Mouse (Mus musculus) embryonic facial prominence, embryonic 13.5 days (tissue): ENCODE data around the gene Arhgap28. TPM values are rescaled to one million over a fixed set of nuclear protein-coding genes. Genes with fewer than 3 reads are reported as not detected.

ENCODE experiments used
- ATAC-seq: fragments of 200-750 bp; cut with Nextera tagmentation; 2 replicates; pipeline ENCODE4 v1.8.0; 2017; ENCODE audit warnings: low read depth; ENCODE audit not compliant: insufficient number of reproducible peaks, insufficient read depth, low FRiP score, low TSS enrichment
- H3K27ac ChIP-seq: fragments of 300-500 bp; sonication (generic); 2 replicates; pipeline ENCODE4 v1.5.1; 2015; ENCODE audit warnings: moderate library complexity, mild to moderate bottlenecking, inconsistent platforms
- H3K27me3 ChIP-seq: fragments of 300-500 bp; sonication (generic); 2 replicates; pipeline ENCODE4 v1.6.1; 2015; ENCODE audit warnings: mild to moderate bottlenecking, inconsistent platforms
- H3K36me3 ChIP-seq: fragments of 300-500 bp; sonication (generic); 2 replicates; pipeline ENCODE4 v1.6.1; 2015; ENCODE audit warnings: mild to moderate bottlenecking, inconsistent platforms
- H3K4me1 ChIP-seq: fragments of 300-500 bp; sonication (generic); 2 replicates; pipeline ENCODE4 v1.6.1; 2015; ENCODE audit warnings: inconsistent platforms
- H3K4me2 ChIP-seq: fragments of 300-500 bp; sonication (generic); 2 replicates; pipeline ENCODE4 v1.6.1; 2015; ENCODE audit warnings: moderate library complexity, mild to moderate bottlenecking, inconsistent platforms
- H3K4me3 ChIP-seq: fragments of 300-500 bp; sonication (generic); 2 replicates; pipeline ENCODE4 v1.5.1; 2015; ENCODE audit warnings: mild to moderate bottlenecking, inconsistent platforms
- H3K9ac ChIP-seq: fragments of 300-500 bp; sonication (generic); 2 replicates; pipeline ENCODE4 v1.6.1; 2015; ENCODE audit warnings: mild to moderate bottlenecking, inconsistent platforms
- H3K9me3 ChIP-seq: fragments of 300-500 bp; sonication (generic); 2 replicates; pipeline ENCODE4 v1.6.1; 2016; ENCODE audit warnings: inconsistent platforms
- WGBS: fragments of 180-500 bp; shearing (Covaris S2); methylation state at CpG from one replicate; pipeline ENCODE4 v1.1.7; 2015; ENCODE audit warnings: mixed read lengths; 5-methylcytosine and 5-hydroxymethylcytosine counted together
- polyA plus RNA-seq: library from polyadenylated mRNA; unstranded; fragments of >200 nt; fragmentation: Nextera tagmentation; extraction: Ambion mirVana; gene quantifications from 2 replicates; pipeline ENCODE4 v1.2.1, GENCODE M21; 2015

The Arhgap28 gene
- polyA plus RNA-seq, 1 experiment from 2014 or later: 56.6 TPM

- Histone ChIP-seq H3K27me3 (no peaks in the 10 kb centered on the region), H3K4me3 (no peak overlapping the region), H3K9me3 (no peaks in the 10 kb centered on the region), H3K4me1 (peaks cover 71% of the 10 kb centered on the region), H3K9ac (no peak overlapping the region), H3K36me3 (no peaks in the 10 kb centered on the region), H3K27ac (peak overlapping the region; percentile 53; the same call in 1 of the 2 replicates), H3K4me2 (no peak overlapping the region)
- WGBS: 22% methylated on average over 10 of the region's 10 CpGs
- ATAC-seq: no peak
These were observed 47.8 kb downstream of the Arhgap28 start for GRCm38 (mm10) chr17:67955876-67956690.

GRCm38 (mm10) chr17:67954961-67955360 is 49.0 kb downstream of the Arhgap28 start:
- H3K9me3 ChIP-seq: no peaks in the 10 kb centered on the region
- no peak overlapping the region for H3K4me3 ChIP-seq
- no peak overlapping the region for H3K4me2 ChIP-seq
- 68% methylated on average over 5 of the region's 5 CpGs for WGBS
- peaks cover 72% of the 10 kb centered on the region for H3K4me1 ChIP-seq
- no peaks in the 10 kb centered on the region for H3K36me3 ChIP-seq
- ATAC-seq: no peak
- no peaks in the 10 kb centered on the region for H3K27me3 ChIP-seq
- H3K9ac ChIP-seq: no peak overlapping the region
- 0 out of 2 replicates have a peak overlapping the region, but pooled peaks have one; percentile 53 for H3K27ac ChIP-seq

DNA sequence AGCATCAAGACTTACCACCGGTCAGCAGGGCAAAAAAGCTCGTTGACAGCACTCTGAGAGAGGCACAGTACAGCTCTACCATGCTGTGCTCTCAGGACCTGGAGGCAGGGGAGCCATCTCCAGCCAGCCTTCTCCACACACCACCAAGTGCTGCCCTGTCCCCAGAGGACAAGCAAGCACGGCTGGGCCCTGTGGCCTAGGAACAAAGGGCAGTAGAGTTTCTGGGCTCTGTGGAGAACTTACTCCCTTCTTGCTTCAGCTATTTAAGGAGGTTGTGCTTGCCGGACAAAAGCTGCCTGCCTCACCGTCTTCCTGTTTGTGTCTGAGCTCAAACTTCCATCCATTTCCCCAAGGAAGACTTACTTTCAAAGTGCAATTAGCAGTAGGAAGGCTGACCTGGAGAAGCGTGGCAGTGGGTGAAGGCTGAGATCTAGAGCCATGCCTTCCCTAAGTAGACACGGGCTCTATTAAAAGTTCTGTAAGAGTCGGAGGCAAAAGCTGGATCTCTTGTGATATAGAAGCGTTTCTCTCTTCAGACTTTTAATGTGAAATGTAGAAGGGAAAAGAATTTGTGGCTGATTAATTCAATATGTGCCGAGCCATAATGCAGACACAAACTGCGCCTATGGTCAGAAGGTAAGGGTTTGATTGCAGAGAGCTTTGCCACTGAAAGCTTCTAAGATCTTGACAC is 53.3 kb downstream of the Arhgap28 start:
- H3K9ac ChIP-seq: peak overlapping the region; percentile 84
- peak overlapping the region; percentile 99 for H3K27ac ChIP-seq
- peaks cover 83% of the 10 kb centered on the region for H3K4me1 ChIP-seq
- 0 out of 2 replicates have a peak, but pooled peaks have one; percentile 29 for ATAC-seq
- WGBS: 15% methylated on average over 11 of the region's 11 CpGs
- H3K4me3 ChIP-seq: peak overlapping the region; percentile 57
- no peaks in the 10 kb centered on the region for H3K36me3 ChIP-seq
- no peaks in the 10 kb centered on the region for H3K27me3 ChIP-seq
- peak overlapping the region; percentile 72 for H3K4me2 ChIP-seq
- H3K9me3 ChIP-seq: no peaks in the 10 kb centered on the region

DNA sequence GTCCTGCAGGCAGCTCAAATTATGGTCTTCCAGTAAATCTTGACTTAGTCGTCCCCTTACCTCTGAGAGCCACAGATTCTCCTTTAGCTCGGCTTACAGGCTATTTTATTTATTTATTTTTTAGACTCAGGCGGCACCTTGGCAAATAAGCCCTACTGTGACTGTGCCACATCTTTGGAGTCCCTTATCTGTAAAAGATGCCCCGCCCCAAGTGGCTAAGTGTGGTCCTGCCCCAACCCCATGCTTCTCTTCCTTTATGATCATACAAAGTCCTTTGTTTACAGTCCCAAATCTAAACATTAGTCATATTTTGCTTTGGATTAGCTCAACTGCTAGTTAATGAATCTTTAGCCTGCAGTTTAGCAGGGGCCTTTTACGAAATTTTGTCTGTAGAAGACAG is 55.3 kb downstream of the Arhgap28 start:
- no peak overlapping the region; the same call in 1 of the 2 replicates for H3K27ac ChIP-seq
- H3K9ac ChIP-seq: peak overlapping the region; percentile 84
- H3K36me3 ChIP-seq: no peaks in the 10 kb centered on the region
- H3K27me3 ChIP-seq: no peaks in the 10 kb centered on the region
- peaks cover 75% of the 10 kb centered on the region for H3K4me1 ChIP-seq
- 43% methylated on average over 5 of the region's 5 CpGs for WGBS
- ATAC-seq: no peak
- H3K9me3 ChIP-seq: no peaks in the 10 kb centered on the region
- peak overlapping the region; percentile 72 for H3K4me2 ChIP-seq
- peak overlapping the region; percentile 57 for H3K4me3 ChIP-seq

DNA sequence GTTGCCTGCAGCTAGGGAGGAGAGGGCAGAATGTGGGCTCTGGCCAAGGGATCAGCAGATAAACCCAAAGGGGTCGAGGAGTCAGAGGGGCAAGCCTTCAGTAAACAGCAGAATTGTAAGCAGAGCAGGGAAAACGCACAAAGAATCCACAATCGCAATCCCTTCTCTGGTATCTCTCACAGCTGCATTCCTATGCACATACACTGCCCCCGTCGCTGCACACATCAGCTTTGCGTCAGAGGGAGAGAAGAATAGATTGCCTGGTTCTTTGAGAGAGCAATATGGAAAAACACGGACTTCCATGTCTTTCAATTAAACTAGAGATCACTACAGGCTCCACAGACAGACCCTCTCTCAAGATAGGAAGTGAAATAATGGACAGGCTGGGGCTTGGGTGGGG is 58.5 kb downstream of the Arhgap28 start:
- Histone ChIP-seq H3K4me1 (peaks cover 48% of the 10 kb centered on the region), H3K27ac (peak overlapping the region; percentile 51; the same call in 1 of the 2 replicates), H3K4me2 (peak overlapping the region; percentile 9; the same call in 1 of the 2 replicates), H3K27me3 (no peaks in the 10 kb centered on the region), H3K9me3 (no peaks in the 10 kb centered on the region), H3K4me3 (no peak overlapping the region), H3K9ac (0 out of 2 replicates have a peak overlapping the region, but pooled peaks have one; percentile 11), H3K36me3 (no peaks in the 10 kb centered on the region; the same call in 1 of the 2 replicates)
- no peak for ATAC-seq
- WGBS: 58% methylated on average over 7 of the region's 7 CpGs

DNA sequence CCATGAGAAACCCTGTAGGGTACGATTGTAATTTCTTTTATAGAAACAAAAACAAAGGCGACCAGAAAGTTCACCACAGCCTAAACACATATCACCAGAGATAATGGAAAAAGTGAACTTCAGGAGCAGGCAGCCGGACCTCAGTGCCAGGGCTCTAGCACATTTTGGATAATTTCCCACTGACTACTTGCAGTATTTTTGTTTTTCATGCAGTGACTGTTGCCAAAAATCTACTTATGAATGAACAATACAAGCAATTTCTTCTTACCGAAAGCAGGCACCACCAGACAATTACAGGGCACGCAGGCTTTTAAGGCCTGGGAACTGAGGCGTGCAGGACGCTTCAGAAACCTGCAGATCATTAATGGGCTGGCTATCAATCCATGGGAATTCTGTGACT is 59.7 kb downstream of the Arhgap28 start:
- 77% methylated on average over 7 of the region's 7 CpGs for WGBS
- Histone ChIP-seq H3K36me3 (no peaks in the 10 kb centered on the region; the same call in 1 of the 2 replicates), H3K4me2 (no peak overlapping the region), H3K27me3 (no peaks in the 10 kb centered on the region), H3K9ac (no peak overlapping the region), H3K4me1 (peaks cover 52% of the 10 kb centered on the region), H3K4me3 (no peak overlapping the region), H3K9me3 (no peaks in the 10 kb centered on the region), H3K27ac (peak overlapping the region; percentile 48; the same call in 1 of the 2 replicates)
- ATAC-seq: no peak

GRCm38 (mm10) chr17:67941026-67941425 is 62.9 kb downstream of the Arhgap28 start:
- ATAC-seq: no peak
- H3K27me3 ChIP-seq: no peaks in the 10 kb centered on the region
- WGBS: 91% methylated on average over 6 of the region's 6 CpGs

DNA sequence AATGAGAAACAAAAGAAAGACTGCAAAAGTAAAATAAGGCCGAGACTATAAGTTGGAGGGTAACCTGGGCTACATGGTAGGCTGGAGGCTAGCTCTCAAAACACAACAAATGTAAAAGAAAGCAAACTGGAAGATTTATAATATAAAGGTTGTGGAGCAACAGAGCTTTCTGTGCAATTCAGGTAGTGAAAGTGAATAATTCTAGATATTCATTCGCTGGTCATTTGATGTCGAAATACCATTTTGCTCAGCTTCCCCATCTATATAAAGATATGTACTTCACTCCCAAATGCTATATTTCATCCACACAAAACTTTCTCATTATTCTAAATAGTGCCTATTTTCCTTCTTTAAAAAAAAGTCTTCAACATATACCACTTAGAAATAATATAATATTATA is 66.9 kb downstream of the Arhgap28 start:
- Histone ChIP-seq H3K4me3 (no peak overlapping the region), H3K4me1 (peaks cover 13% of the 10 kb centered on the region), H3K9ac (no peak overlapping the region), H3K4me2 (no peak overlapping the region), H3K36me3 (peaks cover 28% of the 10 kb centered on the region), H3K27me3 (no peaks in the 10 kb centered on the region), H3K27ac (no peak overlapping the region), H3K9me3 (no peaks in the 10 kb centered on the region)
- 99% methylated on average over 3 of the region's 3 CpGs for WGBS
- ATAC-seq: no peak

More at GRCm38 (mm10) chr17:67941026-67941425, 62.9 kb downstream of the Arhgap28 start:
- no peaks in the 10 kb centered on the region; the same call in 1 of the 2 replicates for H3K36me3 ChIP-seq
- no peaks in the 10 kb centered on the region for H3K9me3 ChIP-seq
- H3K9ac ChIP-seq: no peak overlapping the region
- H3K27ac ChIP-seq: no peak overlapping the region
- no peak overlapping the region for H3K4me2 ChIP-seq
- no peak overlapping the region for H3K4me3 ChIP-seq
- peaks cover 29% of the 10 kb centered on the region for H3K4me1 ChIP-seq

GRCm38 (mm10) chr17:67935556-67935955 is 68.4 kb downstream of the Arhgap28 start:
- H3K4me2 ChIP-seq: no peak overlapping the region
- ATAC-seq: no peak
- H3K9me3 ChIP-seq: no peaks in the 10 kb centered on the region
- H3K27me3 ChIP-seq: no peaks in the 10 kb centered on the region
- H3K4me1 ChIP-seq: peaks cover 13% of the 10 kb centered on the region
- H3K27ac ChIP-seq: no peak overlapping the region
- peaks cover 43% of the 10 kb centered on the region for H3K36me3 ChIP-seq
- H3K4me3 ChIP-seq: no peak overlapping the region
- no peak overlapping the region for H3K9ac ChIP-seq
- 77% methylated on average over 4 of the region's 4 CpGs for WGBS

DNA sequence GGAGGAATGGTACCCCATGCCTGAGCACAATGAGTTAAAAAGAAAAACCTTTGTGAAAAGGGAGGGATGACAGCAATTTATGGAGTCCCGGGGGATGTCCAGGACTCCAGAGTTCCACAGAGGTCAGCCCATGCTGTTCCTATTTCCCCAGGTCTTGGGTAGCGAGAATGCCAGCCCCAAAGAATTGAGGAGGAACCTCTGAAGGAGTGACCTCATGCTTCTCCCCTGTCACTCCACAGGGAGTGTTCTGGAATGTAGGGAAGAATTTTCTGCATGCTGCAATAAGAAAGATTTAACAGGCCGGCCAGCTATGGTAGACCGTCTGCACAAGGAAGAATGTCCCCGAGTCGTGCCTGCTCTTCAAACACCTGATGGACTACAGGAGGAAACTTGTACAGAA is 72.5 kb downstream of the Arhgap28 start:
- no peak overlapping the region for H3K9ac ChIP-seq
- H3K27ac ChIP-seq: no peak overlapping the region
- peaks cover 3% of the 10 kb centered on the region; the same call in 1 of the 2 replicates for H3K4me1 ChIP-seq
- WGBS: 74% methylated on average over 6 of the region's 6 CpGs
- no peak for ATAC-seq
- no peaks in the 10 kb centered on the region for H3K9me3 ChIP-seq
- H3K27me3 ChIP-seq: no peaks in the 10 kb centered on the region
- no peak overlapping the region for H3K4me3 ChIP-seq
- no peak overlapping the region for H3K4me2 ChIP-seq
- H3K36me3 ChIP-seq: peaks cover 50% of the 10 kb centered on the region

DNA sequence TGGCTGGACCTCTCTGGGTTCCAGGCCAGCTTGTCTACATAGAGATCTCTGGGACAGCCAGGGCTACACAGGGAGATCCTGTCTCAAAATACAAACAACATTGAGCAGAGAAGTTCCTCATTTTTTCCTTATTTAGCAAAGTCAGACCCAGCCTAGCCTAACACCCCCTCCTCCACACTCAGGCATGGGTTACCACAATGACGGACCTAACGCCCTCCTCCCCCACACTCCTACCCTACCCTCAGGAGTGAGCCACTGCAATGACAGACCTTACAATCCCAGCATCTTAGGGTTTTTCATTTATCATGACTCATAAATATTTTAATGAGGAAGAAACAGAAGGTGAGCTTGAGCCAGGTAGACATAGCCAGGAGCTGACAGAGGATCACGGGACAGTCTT is 73.0 kb downstream of the Arhgap28 start:
- H3K4me2 ChIP-seq: no peak overlapping the region
- H3K4me3 ChIP-seq: no peak overlapping the region
- H3K27me3 ChIP-seq: no peaks in the 10 kb centered on the region
- no peak for ATAC-seq
- H3K36me3 ChIP-seq: peaks cover 50% of the 10 kb centered on the region
- WGBS: 82% methylated on average over 3 of the region's 3 CpGs
- no peaks in the 10 kb centered on the region for H3K9me3 ChIP-seq
- peaks cover 3% of the 10 kb centered on the region; the same call in 1 of the 2 replicates for H3K4me1 ChIP-seq
- H3K9ac ChIP-seq: no peak overlapping the region
- no peak overlapping the region for H3K27ac ChIP-seq
